Mouse (Mus musculus) midbrain, embryonic 15.5 days (tissue): ENCODE measurements around the gene Magi1. TPM values are rescaled to one million over a fixed set of nuclear protein-coding genes. Genes with fewer than 3 reads are reported as not detected.

Source experiments
- ATAC-seq: fragments of 200-750 bp; cut with Nextera tagmentation; replicated peaks from 2 replicates; pipeline ENCODE4 v1.8.0; 2017; ENCODE audit warnings: moderate TSS enrichment
- H3K27ac ChIP-seq: fragments of 300-500 bp; sonication (generic); 2 replicates; pipeline ENCODE4 v1.5.1; 2015; ENCODE audit warnings: mild to moderate bottlenecking, inconsistent platforms
- H3K27me3 ChIP-seq: fragments of 300-500 bp; sonication (generic); replicated peaks from 2 replicates; pipeline ENCODE4 v1.6.1; 2015; ENCODE audit warnings: inconsistent platforms
- H3K36me3 ChIP-seq: fragments of 300-500 bp; sonication (generic); replicated peaks from 2 replicates; pipeline ENCODE4 v1.6.1; 2015; ENCODE audit warnings: inconsistent platforms
- H3K4me1 ChIP-seq: fragments of 300-500 bp; sonication (generic); 2 replicates; pipeline ENCODE4 v1.6.1; 2015; ENCODE audit warnings: inconsistent platforms
- H3K4me2 ChIP-seq: fragments of 300-500 bp; sonication (generic); 2 replicates; pipeline ENCODE4 v1.6.1; 2015; ENCODE audit warnings: inconsistent platforms, mild to moderate bottlenecking, moderate library complexity
- H3K4me3 ChIP-seq: fragments of 300-500 bp; sonication (generic); 2 replicates; pipeline ENCODE4 v1.5.1; 2015; ENCODE audit warnings: mild to moderate bottlenecking, inconsistent platforms
- H3K9ac ChIP-seq: fragments of 300-500 bp; sonication (generic); 2 replicates; pipeline ENCODE4 v1.6.1; 2015; ENCODE audit warnings: mild to moderate bottlenecking, inconsistent platforms
- H3K9me3 ChIP-seq: fragments of 300-500 bp; sonication (generic); 2 replicates; pipeline ENCODE4 v1.6.1; 2016; ENCODE audit warnings: inconsistent platforms
- WGBS: fragments of 180-500 bp; shearing (Covaris S2); methylation state at CpG from one replicate; pipeline ENCODE4 v1.1.7; 2015; ENCODE audit warnings: mixed read lengths; 5-methylcytosine and 5-hydroxymethylcytosine counted together
- polyA plus RNA-seq: library from polyadenylated mRNA; unstranded; fragments of >200 nt; fragmentation: Nextera tagmentation; extraction: Ambion mirVana; gene quantifications from 2 replicates; pipeline ENCODE4 v1.2.1, GENCODE M21; 2015

The Magi1 gene
- 35.0 and 38.2 TPM in 2 replicates for polyA plus RNA-seq

- Histone ChIP-seq H3K9ac (peak within 1 kb of the TSS; percentile 54), H3K27ac (peak within 1 kb of the TSS; percentile 90), H3K4me1 (peaks cover 26% of the 10 kb centered on the region), H3K36me3 (no peaks in the 10 kb centered on the region), H3K4me3 (peak within 1 kb of the TSS; percentile 82), H3K27me3 (no peaks in the 10 kb centered on the region), H3K4me2 (peak within 1 kb of the TSS; percentile 97), H3K9me3 (no peaks in the 10 kb centered on the region)
- under 1% methylated on average over 86 of the region's 86 CpGs for WGBS
- ATAC-seq = peak; percentile 96
These were observed at the start of gene Magi1 for GRCm38 (mm10) chr6:94283318-94284061. Gene Magi1, minus strand, starts transcription at chr6:94283917.

DNA sequence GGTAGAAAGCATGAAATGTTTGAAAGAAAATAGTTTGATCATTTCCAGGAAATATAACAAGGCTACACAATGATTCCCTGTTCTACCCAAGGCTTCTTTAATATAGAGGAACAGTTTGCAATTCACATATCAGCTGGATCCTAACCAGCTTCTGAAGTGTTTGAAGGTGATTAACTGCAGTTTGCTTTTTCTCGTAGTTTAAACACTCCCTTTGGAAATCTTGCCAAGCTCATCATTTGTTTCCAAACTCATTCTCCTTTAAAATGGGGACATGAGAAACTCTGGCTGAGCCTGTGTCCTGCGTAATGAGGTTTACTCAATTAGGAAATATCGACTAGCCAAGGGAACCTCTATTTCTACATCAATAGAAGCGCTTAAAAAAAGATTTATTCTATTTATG lies 43.4 kb upstream of the Magi1 start:
- no peaks in the 10 kb centered on the region for H3K27me3 ChIP-seq
- H3K9ac ChIP-seq = no peak overlapping the region
- no peak overlapping the region for H3K4me3 ChIP-seq
- ATAC-seq = no peak
- H3K4me2 ChIP-seq = no peak overlapping the region
- H3K4me1 ChIP-seq = no peaks in the 10 kb centered on the region
- no peak overlapping the region for H3K27ac ChIP-seq
- H3K36me3 ChIP-seq = no peaks in the 10 kb centered on the region
- H3K9me3 ChIP-seq = no peaks in the 10 kb centered on the region
- WGBS = 81% methylated on average over 4 of the region's 4 CpGs

DNA sequence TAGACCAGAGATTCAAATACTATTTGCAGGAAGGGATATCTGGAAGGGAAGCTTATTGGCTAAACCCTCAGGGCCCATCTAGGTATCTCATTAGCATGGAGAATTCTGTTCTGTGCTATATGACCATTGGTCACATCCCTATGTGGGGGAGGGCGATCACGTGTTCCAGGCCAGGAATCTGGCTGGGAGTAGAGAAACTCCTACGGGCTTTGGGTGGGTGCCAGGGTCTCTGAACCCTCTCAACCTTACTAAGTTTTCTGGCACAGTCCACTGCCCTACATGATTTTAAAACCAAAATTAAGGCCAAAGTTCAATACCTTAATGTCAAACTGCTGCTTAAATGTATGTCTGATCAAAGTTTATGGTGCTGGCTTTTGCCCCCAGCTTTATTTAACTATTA lies 33.2 kb upstream of the Magi1 start:
- no peak overlapping the region for H3K9ac ChIP-seq
- no peaks in the 10 kb centered on the region for H3K27me3 ChIP-seq
- ATAC-seq = no peak
- no peaks in the 10 kb centered on the region for H3K4me1 ChIP-seq
- no peak overlapping the region for H3K27ac ChIP-seq
- WGBS = 89% methylated on average over 3 of the region's 3 CpGs
- H3K4me2 ChIP-seq = no peak overlapping the region
- no peak overlapping the region for H3K4me3 ChIP-seq
- H3K36me3 ChIP-seq = no peaks in the 10 kb centered on the region
- H3K9me3 ChIP-seq = no peaks in the 10 kb centered on the region

DNA sequence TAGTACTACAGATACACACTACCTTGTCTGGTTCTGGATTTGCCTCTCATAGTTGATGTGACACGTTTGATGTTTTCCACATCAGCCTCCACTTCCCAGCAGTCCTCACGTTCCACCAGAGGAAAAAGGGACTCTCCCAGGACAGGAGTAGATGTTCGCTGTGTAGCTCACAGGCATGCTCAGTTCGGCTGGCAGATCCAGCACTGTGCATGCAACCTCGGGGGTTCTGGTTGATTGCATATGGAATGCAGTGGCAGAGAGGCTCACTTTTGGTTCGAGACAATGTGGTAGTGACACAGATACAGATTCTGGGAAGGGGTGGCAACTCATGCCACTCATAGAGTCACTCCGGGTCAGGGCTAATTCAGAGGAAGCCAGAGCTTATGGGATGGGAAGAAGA lies 28.6 kb upstream of the Magi1 start:
- Histone ChIP-seq H3K9ac (no peak overlapping the region), H3K27me3 (no peaks in the 10 kb centered on the region), H3K36me3 (no peaks in the 10 kb centered on the region), H3K9me3 (no peaks in the 10 kb centered on the region), H3K4me1 (no peaks in the 10 kb centered on the region), H3K4me3 (no peak overlapping the region), H3K27ac (no peak overlapping the region), H3K4me2 (no peak overlapping the region)
- 72% methylated on average over 7 of the region's 7 CpGs for WGBS
- ATAC-seq = no peak

DNA sequence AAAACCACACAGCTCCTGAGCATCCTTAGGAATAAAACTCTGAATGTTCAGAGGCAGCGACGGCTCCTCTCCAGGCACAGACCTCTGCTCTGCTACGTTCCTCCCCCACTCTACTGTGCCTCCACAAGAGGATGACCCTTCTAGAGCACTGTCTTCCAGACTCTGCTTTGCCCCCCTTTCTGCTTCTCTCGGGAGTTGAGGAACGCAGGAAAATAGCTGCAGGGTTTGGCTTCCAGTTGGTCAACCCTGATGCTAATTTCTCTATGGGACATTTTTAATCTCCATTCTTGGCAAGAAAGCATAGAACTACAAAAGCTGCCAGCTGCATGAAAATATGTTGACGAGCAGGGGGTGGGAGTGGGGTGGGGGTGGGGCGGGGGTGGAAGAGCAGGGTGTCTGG lies 24.8 kb upstream of the Magi1 start:
- H3K4me2 ChIP-seq = no peak overlapping the region

DNA sequence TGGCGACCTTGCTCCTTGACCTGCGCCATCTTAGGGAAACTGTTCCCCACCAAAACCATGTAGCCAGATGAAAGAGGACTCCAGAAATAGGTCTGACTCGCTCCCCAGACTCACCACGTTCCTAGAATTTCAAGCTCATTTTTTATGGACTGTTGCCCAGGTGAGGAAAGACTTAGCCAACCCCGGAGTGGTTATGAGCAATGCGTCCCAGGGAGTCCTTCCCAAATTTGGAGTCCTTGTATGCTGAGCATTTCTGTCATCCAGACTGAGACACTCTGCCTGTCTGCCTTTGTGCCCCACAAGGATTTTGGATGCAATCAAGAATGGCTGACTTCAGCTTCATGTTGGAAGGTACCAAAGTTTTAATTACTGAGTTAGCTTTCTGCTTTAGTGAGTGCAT lies 19.8 kb upstream of the Magi1 start:
- Histone ChIP-seq H3K4me3 (no peak overlapping the region), H3K9me3 (no peaks in the 10 kb centered on the region), H3K36me3 (no peaks in the 10 kb centered on the region), H3K27me3 (no peaks in the 10 kb centered on the region), H3K4me2 (no peak overlapping the region), H3K4me1 (no peaks in the 10 kb centered on the region), H3K9ac (no peak overlapping the region), H3K27ac (no peak overlapping the region)
- WGBS = 87% methylated on average over 6 of the region's 6 CpGs
- no peak for ATAC-seq

More for the DNA sequence above, 24.8 kb upstream of the Magi1 start:
- H3K4me1 ChIP-seq = no peaks in the 10 kb centered on the region
- no peaks in the 10 kb centered on the region for H3K9me3 ChIP-seq
- 30% methylated on average over 7 of the region's 7 CpGs for WGBS
- H3K9ac ChIP-seq = no peak overlapping the region
- no peak overlapping the region for H3K27ac ChIP-seq
- no peaks in the 10 kb centered on the region for H3K36me3 ChIP-seq
- no peak overlapping the region for H3K4me3 ChIP-seq
- H3K27me3 ChIP-seq = no peaks in the 10 kb centered on the region
- no peak for ATAC-seq

DNA sequence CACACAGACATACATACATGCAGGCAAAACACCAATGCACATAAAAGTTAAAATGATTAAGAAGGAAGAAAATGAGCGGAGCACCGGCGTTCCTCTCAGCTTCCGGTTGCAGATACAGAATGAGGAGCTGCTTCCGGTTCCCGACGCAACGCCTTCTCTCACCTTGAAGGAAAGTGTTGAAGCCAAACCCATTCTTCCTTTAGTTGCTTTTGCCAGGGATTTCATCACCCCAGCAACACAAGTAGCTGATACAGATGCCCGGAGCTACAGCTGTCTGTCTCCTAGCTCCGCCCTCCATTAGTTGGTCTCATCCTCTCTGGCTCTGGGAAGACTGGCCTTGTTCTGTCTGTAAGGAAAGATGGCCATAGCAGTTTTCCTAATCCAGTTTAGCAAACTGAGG lies 18.1 kb upstream of the Magi1 start:
- Histone ChIP-seq H3K36me3 (no peaks in the 10 kb centered on the region), H3K4me1 (no peaks in the 10 kb centered on the region), H3K4me2 (no peak overlapping the region), H3K4me3 (no peak overlapping the region), H3K9me3 (no peaks in the 10 kb centered on the region), H3K9ac (no peak overlapping the region), H3K27ac (no peak overlapping the region), H3K27me3 (no peaks in the 10 kb centered on the region)
- WGBS = 90% methylated on average over 10 of the region's 10 CpGs
- no peak for ATAC-seq

DNA sequence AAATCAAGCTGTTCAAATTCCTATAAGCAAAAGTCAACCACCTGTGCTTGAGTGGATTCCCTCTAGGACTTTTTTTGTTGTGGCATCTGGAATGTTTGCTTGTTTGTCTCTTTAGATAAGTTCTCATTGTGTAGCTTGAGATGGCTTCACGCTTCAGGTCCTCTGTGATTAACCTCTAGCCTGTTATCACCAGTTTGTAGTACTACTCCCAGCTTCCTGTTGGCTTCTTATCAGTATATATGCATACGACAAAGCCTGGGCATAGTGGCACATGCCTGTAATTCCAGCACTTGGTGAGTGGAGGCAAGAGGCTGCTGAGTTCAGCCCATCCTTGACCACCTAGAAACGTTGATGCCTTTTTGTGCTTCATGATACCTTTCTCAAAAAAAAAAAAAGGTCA lies 16.8 kb upstream of the Magi1 start:
- no peaks in the 10 kb centered on the region for H3K4me1 ChIP-seq
- no peak overlapping the region for H3K27ac ChIP-seq
- H3K36me3 ChIP-seq = no peaks in the 10 kb centered on the region
- H3K4me3 ChIP-seq = no peak overlapping the region
- no peaks in the 10 kb centered on the region for H3K9me3 ChIP-seq
- WGBS = 88% methylated on average over 3 of the region's 3 CpGs
- ATAC-seq = no peak
- no peak overlapping the region for H3K9ac ChIP-seq
- H3K27me3 ChIP-seq = no peaks in the 10 kb centered on the region
- H3K4me2 ChIP-seq = no peak overlapping the region

DNA sequence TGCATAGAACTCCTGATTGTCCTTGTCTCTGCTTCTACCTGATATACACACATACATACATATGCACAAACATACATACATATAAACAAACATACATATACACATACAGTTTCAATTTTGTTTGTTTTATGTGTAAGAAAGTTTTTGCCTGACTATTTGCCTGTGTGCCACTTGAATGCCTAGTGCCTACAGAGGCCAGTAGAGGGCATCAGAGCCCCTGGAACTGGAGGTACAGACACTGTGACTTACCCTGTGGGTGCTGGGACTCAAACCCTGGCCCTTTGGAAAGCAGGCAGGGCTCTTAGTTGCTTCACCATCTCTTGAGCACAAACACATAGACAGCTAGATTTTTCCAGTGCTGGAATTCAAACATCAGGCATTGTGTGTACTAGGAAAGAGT lies 3.7 kb upstream of the Magi1 start:
- no peak for ATAC-seq
- Histone ChIP-seq H3K9ac (no peak overlapping the region), H3K4me1 (peaks cover 14% of the 10 kb centered on the region)

GRCm38 (mm10) chr6:94286555-94286954 lies 2.8 kb upstream of the Magi1 start:
- Histone ChIP-seq H3K9ac (no peak overlapping the region), H3K4me2 (no peak overlapping the region), H3K27me3 (no peaks in the 10 kb centered on the region), H3K4me3 (no peak overlapping the region), H3K27ac (no peak overlapping the region), H3K36me3 (no peaks in the 10 kb centered on the region), H3K9me3 (no peaks in the 10 kb centered on the region), H3K4me1 (peaks cover 23% of the 10 kb centered on the region)
- WGBS = 90% methylated on average over 2 of the region's 2 CpGs
- no peak for ATAC-seq

More for the DNA sequence above, 3.7 kb upstream of the Magi1 start:
- Histone ChIP-seq H3K36me3 (no peaks in the 10 kb centered on the region), H3K9me3 (no peaks in the 10 kb centered on the region), H3K4me3 (no peak overlapping the region), H3K4me2 (no peak overlapping the region), H3K27ac (no peak overlapping the region), H3K27me3 (no peaks in the 10 kb centered on the region)

GRCm38 (mm10) chr6:94284089-94284825 lies 540 bp upstream of the Magi1 start:
- H3K36me3 ChIP-seq = no peaks in the 10 kb centered on the region
- H3K27ac ChIP-seq = peak overlapping the region; percentile 17; the same call in 1 of the 2 replicates
- no peaks in the 10 kb centered on the region for H3K9me3 ChIP-seq
- peak overlapping the region; percentile 35 for H3K9ac ChIP-seq
- peak overlapping the region; percentile 82 for H3K4me3 ChIP-seq
- peak overlapping the region; percentile 97 for H3K4me2 ChIP-seq
- peaks cover 26% of the 10 kb centered on the region for H3K4me1 ChIP-seq
- no peaks in the 10 kb centered on the region for H3K27me3 ChIP-seq
- WGBS = 0% methylated on average over 44 of the region's 44 CpGs
- peak; percentile 80 for ATAC-seq

- Histone ChIP-seq H3K27ac (peak overlapping the region; percentile 90), H3K9ac (peak overlapping the region; percentile 54), H3K4me2 (peak overlapping the region; percentile 97), H3K4me3 (peak overlapping the region; percentile 82), H3K27me3 (no peaks in the 10 kb centered on the region), H3K36me3 (no peaks in the 10 kb centered on the region), H3K9me3 (no peaks in the 10 kb centered on the region), H3K4me1 (peaks cover 26% of the 10 kb centered on the region)
- WGBS = under 1% methylated on average over 55 of the region's 55 CpGs
- peak; percentile 32 for ATAC-seq
These were observed 1.1 kb downstream of the Magi1 start for GRCm38 (mm10) chr6:94282301-94283241.
